Mouse (Mus musculus): ENCODE results near the gene Rpl3.
A peak's percentile ranks its signal among the peaks of the same experiment; 100 is the strongest.

DNA sequence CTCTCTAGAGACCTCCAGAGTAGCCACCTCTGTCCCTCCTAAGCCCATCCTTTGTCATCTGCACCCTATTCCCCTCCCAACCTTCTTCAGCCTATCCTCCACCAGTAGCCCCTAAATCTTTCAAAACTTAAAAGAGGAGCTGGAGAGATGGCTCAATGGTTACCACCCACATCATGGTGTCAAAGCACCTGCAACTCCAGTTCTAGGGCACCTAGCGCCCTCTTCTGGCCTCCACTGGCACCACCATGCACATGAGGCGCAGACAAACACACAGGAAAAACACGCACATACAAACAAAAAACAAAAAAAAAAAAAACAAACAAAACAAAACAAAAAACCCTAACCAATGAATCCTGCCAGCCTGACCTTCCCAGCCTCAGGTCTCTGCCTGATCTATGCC lies 25.1 kb downstream of the Rpl3 start:
- TF ChIP-seq CTCF (IDR thresholded peaks at IDR 0.05; ENCODE audit: insufficient read depth, low read length): peak; percentile 60
- TF ChIP-seq POLR2A (IDR thresholded peaks at IDR 0.05; ENCODE audit: borderline replicate concordance, extremely low read depth, low read depth, low read length): no peak
